Mouse (Mus musculus) liver, embryonic 15.5 days (tissue): ENCODE measurements around the gene Arpc2. TPM values are rescaled to one million over a fixed set of nuclear protein-coding genes. Genes with fewer than 3 reads are reported as not detected.

Experiments used
- ATAC-seq: fragments of 200-750 bp; cut with Nextera tagmentation; 2 replicates; pipeline ENCODE4 v1.8.0; 2017; ENCODE audit warnings: moderate number of reproducible peaks, mild to moderate bottlenecking, moderate library complexity; ENCODE audit not compliant: insufficient read depth
- H3K27ac ChIP-seq: fragments of 300-500 bp; sonication (generic); replicated peaks from 2 replicates; pipeline ENCODE4 v1.5.1; 2015; ENCODE audit warnings: mild to moderate bottlenecking, inconsistent platforms
- H3K27me3 ChIP-seq: fragments of 300-500 bp; sonication (generic); 2 replicates; pipeline ENCODE4 v1.6.1; 2015; ENCODE audit warnings: mild to moderate bottlenecking, inconsistent platforms
- H3K36me3 ChIP-seq: fragments of 300-500 bp; sonication (generic); replicated peaks from 2 replicates; pipeline ENCODE4 v1.6.1; 2015; ENCODE audit warnings: moderate library complexity, mild to moderate bottlenecking, inconsistent platforms
- H3K4me1 ChIP-seq: fragments of 300-500 bp; sonication (generic); replicated peaks from 2 replicates; pipeline ENCODE4 v1.6.1; 2015; ENCODE audit warnings: inconsistent platforms
- H3K4me2 ChIP-seq: fragments of 300-500 bp; sonication (generic); 2 replicates; pipeline ENCODE4 v1.6.1; 2015; ENCODE audit warnings: moderate library complexity, mild to moderate bottlenecking, inconsistent platforms
- H3K4me3 ChIP-seq: fragments of 300-500 bp; sonication (generic); replicated peaks from 2 replicates; pipeline ENCODE4 v1.5.1; 2015; ENCODE audit warnings: mild to moderate bottlenecking, inconsistent platforms
- H3K9ac ChIP-seq: fragments of 300-500 bp; sonication (generic); 2 replicates; pipeline ENCODE4 v1.6.1; 2015; ENCODE audit warnings: moderate library complexity, mild to moderate bottlenecking, inconsistent platforms
- H3K9me3 ChIP-seq: fragments of 300-500 bp; sonication (generic); replicated peaks from 2 replicates; pipeline ENCODE4 v1.6.1; 2016; ENCODE audit warnings: inconsistent platforms
- WGBS: fragments of 180-500 bp; shearing (Covaris S2); methylation state at CpG from one replicate; pipeline ENCODE4 v1.1.7; 2015; ENCODE audit warnings: mixed read lengths; ENCODE audit not compliant: insufficient replicate concordance; 5-methylcytosine and 5-hydroxymethylcytosine counted together
- polyA plus RNA-seq: library from polyadenylated mRNA; unstranded; fragments of >200 nt; fragmentation: Nextera tagmentation; extraction: Ambion mirVana; gene quantifications from 2 replicates; pipeline ENCODE4 v1.2.1, GENCODE M21; 2015

Gene Arpc2
- polyA plus RNA-seq, 1 experiment from 2014 or later = 191 TPM

- ATAC-seq = peak; percentile 47
- Histone ChIP-seq H3K9ac (peak overlapping the region; percentile 93), H3K27me3 (no peaks in the 10 kb centered on the region), H3K36me3 (peaks cover 3% of the 10 kb centered on the region; the same call in 1 of the 2 replicates), H3K27ac (peak overlapping the region; percentile 96), H3K4me2 (peak overlapping the region; percentile 85), H3K4me3 (peak overlapping the region; percentile 92), H3K9me3 (no peaks in the 10 kb centered on the region), H3K4me1 (peaks cover 66% of the 10 kb centered on the region)
- WGBS = 6% methylated on average over 7 of the region's 7 CpGs
Measured at GRCm38 (mm10) chr1:74239162-74239561, 3.3 kb downstream of the Arpc2 start.

- Histone ChIP-seq H3K9me3 (no peaks in the 10 kb centered on the region), H3K27me3 (no peaks in the 10 kb centered on the region), H3K4me1 (peaks cover 69% of the 10 kb centered on the region), H3K36me3 (peaks cover 3% of the 10 kb centered on the region; the same call in 1 of the 2 replicates), H3K9ac (peak overlapping the region; percentile 93), H3K27ac (peak overlapping the region; percentile 96), H3K4me3 (peak overlapping the region; percentile 92), H3K4me2 (peak overlapping the region; percentile 85)
- ATAC-seq = no peak
- 18% methylated on average over 11 of the region's 11 CpGs for WGBS
Measured at GRCm38 (mm10) chr1:74239618-74240017, 3.7 kb downstream of the Arpc2 start.

GRCm38 (mm10) chr1:74240311-74240710 is 4.4 kb downstream of the Arpc2 start:
- Histone ChIP-seq H3K4me1 (peaks cover 72% of the 10 kb centered on the region), H3K27ac (peak overlapping the region; percentile 58; the same call in 1 of the 2 replicates)
- ATAC-seq = no peak

GRCm38 (mm10) chr1:74240832-74241231 is 4.9 kb downstream of the Arpc2 start:
- Histone ChIP-seq H3K9ac (no peak overlapping the region), H3K27ac (peak overlapping the region; percentile 58; the same call in 1 of the 2 replicates)

More at GRCm38 (mm10) chr1:74240311-74240710, 4.4 kb downstream of the Arpc2 start:
- Histone ChIP-seq H3K4me2 (peak overlapping the region; percentile 85; the same call in 1 of the 2 replicates), H3K9me3 (no peaks in the 10 kb centered on the region), H3K27me3 (no peaks in the 10 kb centered on the region), H3K9ac (no peak overlapping the region), H3K36me3 (peaks cover 3% of the 10 kb centered on the region; the same call in 1 of the 2 replicates), H3K4me3 (no peak overlapping the region)
- WGBS = 53% methylated on average over 6 of the region's 6 CpGs

GRCm38 (mm10) chr1:74245525-74245924 is 9.6 kb downstream of the Arpc2 start:
- H3K9me3 ChIP-seq = no peaks in the 10 kb centered on the region
- no peak overlapping the region for H3K27ac ChIP-seq
- no peak overlapping the region for H3K4me2 ChIP-seq
- H3K4me3 ChIP-seq = no peak overlapping the region
- no peak overlapping the region for H3K9ac ChIP-seq
- 58% methylated on average over 2 of the region's 2 CpGs for WGBS
- ATAC-seq = no peak
- peaks cover 63% of the 10 kb centered on the region for H3K4me1 ChIP-seq
- H3K27me3 ChIP-seq = no peaks in the 10 kb centered on the region
- peaks cover 38% of the 10 kb centered on the region for H3K36me3 ChIP-seq

More at GRCm38 (mm10) chr1:74240832-74241231, 4.9 kb downstream of the Arpc2 start:
- no peak for ATAC-seq
- H3K9me3 ChIP-seq = no peaks in the 10 kb centered on the region
- peak overlapping the region; percentile 13; the same call in 1 of the 2 replicates for H3K4me2 ChIP-seq
- H3K27me3 ChIP-seq = no peaks in the 10 kb centered on the region
- H3K4me1 ChIP-seq = peaks cover 72% of the 10 kb centered on the region
- peaks cover 5% of the 10 kb centered on the region for H3K36me3 ChIP-seq
- H3K4me3 ChIP-seq = no peak overlapping the region
- WGBS = 47% methylated on average over 4 of the region's 4 CpGs

GRCm38 (mm10) chr1:74248799-74249198 is 12.9 kb downstream of the Arpc2 start:
- no peak overlapping the region for H3K4me2 ChIP-seq
- H3K27ac ChIP-seq = peak overlapping the region; percentile 82
- 20% methylated on average over 1 of the region's 1 CpGs for WGBS
- H3K9me3 ChIP-seq = no peaks in the 10 kb centered on the region
- no peak overlapping the region for H3K4me3 ChIP-seq
- H3K9ac ChIP-seq = no peak overlapping the region
- H3K27me3 ChIP-seq = no peaks in the 10 kb centered on the region
- peaks cover 65% of the 10 kb centered on the region for H3K36me3 ChIP-seq
- peak; percentile 68 for ATAC-seq
- H3K4me1 ChIP-seq = peaks cover 44% of the 10 kb centered on the region

- Histone ChIP-seq H3K27me3 (no peaks in the 10 kb centered on the region), H3K4me3 (no peak overlapping the region)
- WGBS = 41% methylated on average over 5 of the region's 5 CpGs
Measured at GRCm38 (mm10) chr1:74249331-74249980, 13.6 kb downstream of the Arpc2 start.

GRCm38 (mm10) chr1:74250096-74250495 is 14.2 kb downstream of the Arpc2 start:
- Histone ChIP-seq H3K9ac (no peak overlapping the region), H3K4me3 (no peak overlapping the region), H3K27me3 (no peaks in the 10 kb centered on the region), H3K4me1 (peaks cover 34% of the 10 kb centered on the region), H3K27ac (peak overlapping the region; percentile 82), H3K36me3 (peaks cover 76% of the 10 kb centered on the region), H3K9me3 (no peaks in the 10 kb centered on the region), H3K4me2 (0 out of 2 replicates have a peak overlapping the region, but pooled peaks have one; percentile 13)
- 72% methylated on average over 4 of the region's 4 CpGs for WGBS
- no peak for ATAC-seq

More at GRCm38 (mm10) chr1:74249331-74249980, 13.6 kb downstream of the Arpc2 start:
- peak overlapping the region; percentile 27; the same call in 1 of the 2 replicates for H3K4me2 ChIP-seq
- peaks cover 72% of the 10 kb centered on the region for H3K36me3 ChIP-seq
- H3K4me1 ChIP-seq = peaks cover 38% of the 10 kb centered on the region
- ATAC-seq = peak; percentile 70
- peak overlapping the region; percentile 82 for H3K27ac ChIP-seq
- H3K9ac ChIP-seq = no peak overlapping the region
- H3K9me3 ChIP-seq = no peaks in the 10 kb centered on the region

- Histone ChIP-seq H3K27ac (no peak overlapping the region), H3K36me3 (peaks cover 89% of the 10 kb centered on the region), H3K4me3 (no peak overlapping the region), H3K4me1 (no peaks in the 10 kb centered on the region), H3K9ac (no peak overlapping the region), H3K27me3 (no peaks in the 10 kb centered on the region), H3K9me3 (no peaks in the 10 kb centered on the region), H3K4me2 (no peak overlapping the region)
- no peak for ATAC-seq
- 88% methylated on average over 8 of the region's 8 CpGs for WGBS
Measured at GRCm38 (mm10) chr1:74255704-74256345, 19.9 kb downstream of the Arpc2 start.

GRCm38 (mm10) chr1:74256782-74257181 is 20.9 kb downstream of the Arpc2 start:
- Histone ChIP-seq H3K27me3 (no peaks in the 10 kb centered on the region), H3K36me3 (peaks cover 89% of the 10 kb centered on the region), H3K4me2 (no peak overlapping the region), H3K9me3 (no peaks in the 10 kb centered on the region), H3K4me1 (no peaks in the 10 kb centered on the region), H3K4me3 (no peak overlapping the region), H3K27ac (no peak overlapping the region), H3K9ac (no peak overlapping the region)
- 89% methylated on average over 4 of the region's 4 CpGs for WGBS
- no peak for ATAC-seq

- H3K4me1 ChIP-seq = no peaks in the 10 kb centered on the region
- ATAC-seq = no peak
- peaks cover 94% of the 10 kb centered on the region for H3K36me3 ChIP-seq
Measured at GRCm38 (mm10) chr1:74262510-74262909, 26.6 kb downstream of the Arpc2 start.

More at GRCm38 (mm10) chr1:74262510-74262909, 26.6 kb downstream of the Arpc2 start:
- Histone ChIP-seq H3K27me3 (no peaks in the 10 kb centered on the region), H3K27ac (no peak overlapping the region), H3K4me2 (no peak overlapping the region), H3K9ac (no peak overlapping the region), H3K9me3 (no peaks in the 10 kb centered on the region), H3K4me3 (no peak overlapping the region)
- WGBS = 74% methylated on average over 6 of the region's 6 CpGs
